Mouse (Mus musculus): ENCODE data around the gene Card19. TPM values are rescaled to one million over a fixed set of nuclear protein-coding genes. Genes with fewer than 3 reads are reported as not detected.

The Card19 gene
- total and polyA plus RNA-seq, 2 experiments from 2014 or later, result 136 to 188 TPM

DNA sequence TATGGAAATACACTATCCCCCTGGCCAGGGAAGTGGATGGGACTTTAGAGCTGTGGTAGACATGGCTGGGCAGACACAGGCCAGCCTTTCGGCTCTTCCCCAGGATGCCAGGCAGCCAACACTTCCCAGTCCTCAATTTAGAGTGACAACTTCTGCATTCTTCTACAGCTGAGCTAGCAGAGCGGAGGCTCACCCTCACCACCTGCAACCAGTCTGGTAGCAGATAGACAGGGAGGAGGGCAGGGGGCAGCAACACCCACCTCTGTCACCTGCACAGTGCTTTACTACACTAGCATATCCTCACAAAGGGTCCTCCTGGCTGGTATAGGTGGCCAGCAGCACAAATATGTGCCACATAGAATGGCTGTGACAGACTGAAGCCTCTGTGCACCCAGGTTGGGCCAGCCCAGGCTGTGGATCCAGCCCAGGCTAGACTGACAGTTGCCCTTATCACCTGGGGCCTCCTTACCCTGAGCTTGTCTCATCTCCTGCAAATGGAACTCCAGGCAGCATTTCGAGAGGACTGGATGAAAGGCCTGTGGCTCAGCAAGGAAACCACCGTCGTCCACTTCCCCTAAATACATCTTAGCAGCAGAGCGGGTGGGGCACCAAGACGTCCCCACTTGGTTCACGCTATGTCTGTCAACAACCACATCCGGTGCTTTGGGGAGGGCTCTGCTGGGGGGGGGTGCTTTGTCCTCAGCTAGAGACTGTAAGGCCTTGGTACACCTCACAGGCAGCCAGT lies 26.7 kb upstream of the Card19 start:
- peak overlapping the region; percentile 14; the same call in 1 of the 2 replicates for H3K27ac ChIP-seq (ENCODE audit: low read depth)
- ATAC-seq (ENCODE audit: insufficient read depth, low read depth) (no peak), DNase-seq (ENCODE audit: low spot score) (no peak)
- TF ChIP-seq EP300 (IDR thresholded peaks at IDR 0.05; ENCODE audit: low read depth) (no peak), CTCF (IDR thresholded peaks at IDR 0.05; ENCODE audit: low read depth) (no peak)
- H3K4me3 ChIP-seq (ENCODE audit: low read depth, low read length), result no peak overlapping the region
- H3K27me3 ChIP-seq (ENCODE audit: control insufficient read depth, insufficient read depth, low read length), result peaks cover 12% of the 10 kb centered on the region
- no peak overlapping the region for H3K4me2 ChIP-seq (ENCODE audit: low read depth, low read length)
- no peaks in the 10 kb centered on the region for H3K9me3 ChIP-seq (replicated peaks; ENCODE audit: control insufficient read depth, low read length)
- no peaks in the 10 kb centered on the region for H3K36me3 ChIP-seq (replicated peaks; ENCODE audit: control insufficient read depth, insufficient read depth, low read length)
- WGBS, result 58% methylated on average over 9 of the region's 9 CpGs
- H3K9ac ChIP-seq (replicated peaks; ENCODE audit: low read depth, low read length), result no peak overlapping the region
- H3K4me1 ChIP-seq (ENCODE audit: control insufficient read depth, insufficient read depth), result peaks cover 6% of the 10 kb centered on the region; the same call in 1 of the 2 replicates

DNA sequence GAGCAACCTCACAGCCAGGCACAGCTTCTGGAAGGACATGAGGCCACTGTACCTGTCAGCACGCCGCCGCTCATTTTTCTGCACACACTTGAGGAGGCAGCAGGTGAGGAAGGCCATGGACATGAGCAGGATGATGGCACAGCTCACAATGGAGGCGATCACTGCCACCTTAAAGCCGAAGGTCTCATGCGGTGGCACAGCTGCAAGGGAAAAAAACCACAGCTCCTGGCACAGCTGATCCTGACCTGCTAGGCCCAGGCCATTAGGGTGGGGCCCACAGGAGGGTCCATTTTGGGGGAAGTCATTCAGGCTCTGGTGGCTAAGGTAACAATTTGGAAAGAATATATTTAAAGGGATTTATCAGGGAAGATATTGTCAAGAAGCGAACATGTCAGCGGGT lies 22.9 kb upstream of the Card19 start:
- no peaks in the 10 kb centered on the region for H3K27me3 ChIP-seq (ENCODE audit: control insufficient read depth, insufficient read depth, low read length)
- 91% methylated on average over 8 of the region's 8 CpGs for WGBS
- no peak overlapping the region for H3K27ac ChIP-seq (ENCODE audit: low read depth)
- TF ChIP-seq CTCF (IDR thresholded peaks at IDR 0.05; ENCODE audit: low read depth) (no peak), EP300 (IDR thresholded peaks at IDR 0.05; ENCODE audit: low read depth) (no peak)
- H3K9ac ChIP-seq (replicated peaks; ENCODE audit: low read depth, low read length), result no peak overlapping the region
- no peaks in the 10 kb centered on the region for H3K36me3 ChIP-seq (replicated peaks; ENCODE audit: control insufficient read depth, insufficient read depth, low read length)
- H3K4me2 ChIP-seq (ENCODE audit: low read depth, low read length), result no peak overlapping the region
- no peaks in the 10 kb centered on the region for H3K4me1 ChIP-seq (ENCODE audit: control insufficient read depth, insufficient read depth)
- ATAC-seq (ENCODE audit: insufficient read depth, low read depth) (no peak), DNase-seq (ENCODE audit: low spot score) (no peak)
- H3K4me3 ChIP-seq (ENCODE audit: low read depth, low read length), result no peak overlapping the region
- 0 out of 2 replicates have a peak, but pooled peaks cover 4% of the 10 kb centered on the region for H3K9me3 ChIP-seq (replicated peaks; ENCODE audit: control insufficient read depth, low read length)

DNA sequence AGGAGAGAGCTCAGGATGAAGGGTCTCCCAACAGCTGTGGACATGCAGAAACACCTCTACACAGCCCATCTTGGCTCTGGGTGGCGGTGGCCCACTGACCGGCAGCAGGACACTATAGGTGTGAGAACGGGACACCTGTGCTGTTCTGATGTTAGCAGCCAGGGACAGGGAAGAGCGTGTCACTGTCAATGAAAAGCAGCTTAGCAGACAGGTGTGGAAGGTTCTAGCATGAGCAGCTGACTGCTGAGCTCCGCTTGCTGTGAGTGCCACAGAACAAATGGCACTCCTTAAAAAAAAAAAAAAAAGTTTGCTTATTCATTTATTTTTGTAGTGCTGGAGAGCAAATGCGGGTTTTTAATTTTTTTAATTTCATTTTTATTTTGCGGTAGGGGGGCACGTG lies 21.8 kb upstream of the Card19 start:
- no peak for DNase-seq (ENCODE audit: low spot score)
- Histone ChIP-seq H3K9ac (replicated peaks; ENCODE audit: low read depth, low read length) (no peak overlapping the region), H3K36me3 (replicated peaks; ENCODE audit: control insufficient read depth, insufficient read depth, low read length) (no peaks in the 10 kb centered on the region), H3K4me2 (ENCODE audit: low read depth, low read length) (no peak overlapping the region), H3K27me3 (ENCODE audit: control insufficient read depth, insufficient read depth, low read length) (no peaks in the 10 kb centered on the region), H3K4me1 (ENCODE audit: control insufficient read depth, insufficient read depth) (no peaks in the 10 kb centered on the region), H3K4me3 (ENCODE audit: low read depth, low read length) (no peak overlapping the region), H3K9me3 (replicated peaks; ENCODE audit: control insufficient read depth, low read length) (0 out of 2 replicates have a peak, but pooled peaks cover 4% of the 10 kb centered on the region), H3K27ac (ENCODE audit: low read depth) (no peak overlapping the region)
- TF ChIP-seq EP300 (IDR thresholded peaks at IDR 0.05; ENCODE audit: low read depth) (no peak), CTCF (IDR thresholded peaks at IDR 0.05; ENCODE audit: low read depth) (no peak)
- 83% methylated on average over 8 of the region's 8 CpGs for WGBS
- ATAC-seq (ENCODE audit: insufficient read depth, low read depth), result no peak

DNA sequence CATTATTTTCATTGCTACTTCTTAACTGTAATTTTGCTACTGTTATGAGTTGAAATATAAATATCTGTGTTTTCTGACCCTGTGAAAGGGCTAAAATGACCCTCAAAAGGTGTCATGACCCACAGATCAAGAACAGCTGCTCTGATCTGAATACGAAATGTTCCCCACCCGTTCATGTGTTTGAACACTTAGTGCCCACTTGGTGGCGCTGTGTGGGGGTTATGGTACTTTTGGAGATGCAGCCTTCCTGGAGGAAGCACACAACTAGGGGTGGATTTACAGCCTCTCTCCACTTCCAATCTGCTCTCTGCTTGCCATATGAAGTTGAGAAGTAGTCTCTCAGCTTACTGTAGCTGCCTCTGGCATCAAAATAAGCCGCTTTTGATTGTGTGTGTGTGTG lies 18.9 kb upstream of the Card19 start:
- Histone ChIP-seq H3K9ac (replicated peaks; ENCODE audit: low read depth, low read length) (no peak overlapping the region), H3K4me3 (ENCODE audit: low read depth, low read length) (no peak overlapping the region), H3K4me2 (ENCODE audit: low read depth, low read length) (no peak overlapping the region), H3K27ac (ENCODE audit: low read depth) (no peak overlapping the region), H3K27me3 (ENCODE audit: control insufficient read depth, insufficient read depth, low read length) (no peaks in the 10 kb centered on the region), H3K4me1 (ENCODE audit: control insufficient read depth, insufficient read depth) (no peaks in the 10 kb centered on the region), H3K36me3 (replicated peaks; ENCODE audit: control insufficient read depth, insufficient read depth, low read length) (no peaks in the 10 kb centered on the region), H3K9me3 (replicated peaks; ENCODE audit: control insufficient read depth, low read length) (0 out of 2 replicates have a peak, but pooled peaks cover 4% of the 10 kb centered on the region)
- TF ChIP-seq EP300 (IDR thresholded peaks at IDR 0.05; ENCODE audit: low read depth) (no peak), CTCF (IDR thresholded peaks at IDR 0.05; ENCODE audit: low read depth) (no peak)
- WGBS, result 93% methylated on average over 4 of the region's 4 CpGs
- no peak for ATAC-seq (ENCODE audit: insufficient read depth, low read depth)
- no peak for DNase-seq (ENCODE audit: low spot score)

DNA sequence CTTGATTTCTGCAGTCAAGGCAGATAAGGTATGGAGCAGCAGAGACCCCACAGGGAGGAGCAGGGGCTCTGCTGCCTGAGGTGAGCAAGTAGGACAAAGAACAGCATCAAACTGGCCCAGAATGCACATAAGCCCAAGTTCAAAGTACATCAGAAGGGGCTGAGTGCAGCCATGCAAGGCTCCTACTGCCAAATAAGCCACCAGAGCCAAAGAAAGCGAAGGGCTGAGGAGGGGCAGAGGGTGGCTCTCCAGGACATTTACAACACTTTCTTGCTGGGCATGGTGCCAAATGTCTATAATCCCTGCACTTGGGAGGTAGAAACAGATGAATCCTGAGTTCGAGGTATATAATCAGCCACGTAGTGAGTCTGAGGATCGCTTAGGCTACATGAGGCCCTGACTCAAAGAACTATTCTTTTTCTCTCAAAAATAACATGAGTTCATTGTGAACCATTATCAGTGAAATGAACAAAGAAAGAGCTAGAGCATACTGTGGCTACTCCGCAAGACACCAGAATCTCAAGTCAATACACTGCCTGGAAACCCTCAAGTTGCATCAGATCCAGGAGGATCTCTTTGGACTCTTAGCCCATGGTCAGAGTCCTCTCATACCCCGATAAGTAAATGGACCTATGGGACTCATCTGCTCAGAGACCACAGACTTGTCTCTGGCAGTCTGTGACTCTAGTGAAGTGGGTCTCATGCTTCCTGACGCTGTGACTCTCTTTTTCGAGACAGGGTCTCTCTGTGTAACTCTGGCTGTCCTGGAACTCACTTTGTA lies 18.1 kb upstream of the Card19 start:
- Histone ChIP-seq H3K9me3 (replicated peaks; ENCODE audit: control insufficient read depth, low read length) (0 out of 2 replicates have a peak, but pooled peaks cover 4% of the 10 kb centered on the region), H3K36me3 (replicated peaks; ENCODE audit: control insufficient read depth, insufficient read depth, low read length) (no peaks in the 10 kb centered on the region), H3K27me3 (ENCODE audit: control insufficient read depth, insufficient read depth, low read length) (no peaks in the 10 kb centered on the region), H3K9ac (replicated peaks; ENCODE audit: low read depth, low read length) (no peak overlapping the region), H3K4me3 (ENCODE audit: low read depth, low read length) (no peak overlapping the region), H3K4me2 (ENCODE audit: low read depth, low read length) (no peak overlapping the region), H3K4me1 (ENCODE audit: control insufficient read depth, insufficient read depth) (no peaks in the 10 kb centered on the region), H3K27ac (ENCODE audit: low read depth) (no peak overlapping the region)
- DNase-seq (ENCODE audit: low spot score) (no peak), ATAC-seq (ENCODE audit: insufficient read depth, low read depth) (no peak)
- TF ChIP-seq CTCF (IDR thresholded peaks at IDR 0.05; ENCODE audit: low read depth), result no peak
- TF ChIP-seq EP300 (IDR thresholded peaks at IDR 0.05; ENCODE audit: low read depth), result no peak
- 83% methylated on average over 8 of the region's 8 CpGs for whole genome bisulfite sequencing
